Mouse (Mus musculus): ENCODE measurements around the gene Ccdc61.

The Ccdc61 gene

GRCm38 (mm10) chr7:18910241-18910831, at the start of gene Ccdc61:
Gene Ccdc61, minus strand, starts transcription at chr7:18910415.
- peak; percentile 95 to 97 for DNase-seq

DNA sequence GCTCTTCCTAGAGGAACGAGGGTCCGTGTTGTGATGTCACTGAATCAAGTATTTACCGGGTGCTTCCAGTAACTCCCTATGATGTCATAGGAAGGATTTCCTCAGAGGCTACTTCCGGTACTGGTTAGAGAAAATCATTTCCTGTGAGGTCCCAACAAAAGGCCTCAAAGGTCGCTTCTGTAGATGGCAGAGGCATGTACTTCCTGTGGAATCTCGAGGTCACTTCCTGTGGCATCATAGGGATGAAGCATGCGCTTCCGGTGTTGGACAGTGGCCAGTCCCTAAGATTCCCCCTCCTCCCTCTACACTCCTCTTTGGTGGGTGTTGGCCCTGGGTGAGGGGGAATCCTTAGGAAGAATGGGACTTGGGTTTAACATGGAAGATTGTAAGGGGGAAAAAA, 49.2 kb upstream of the Ccdc61 start:
- no peak for DNase-seq

DNA sequence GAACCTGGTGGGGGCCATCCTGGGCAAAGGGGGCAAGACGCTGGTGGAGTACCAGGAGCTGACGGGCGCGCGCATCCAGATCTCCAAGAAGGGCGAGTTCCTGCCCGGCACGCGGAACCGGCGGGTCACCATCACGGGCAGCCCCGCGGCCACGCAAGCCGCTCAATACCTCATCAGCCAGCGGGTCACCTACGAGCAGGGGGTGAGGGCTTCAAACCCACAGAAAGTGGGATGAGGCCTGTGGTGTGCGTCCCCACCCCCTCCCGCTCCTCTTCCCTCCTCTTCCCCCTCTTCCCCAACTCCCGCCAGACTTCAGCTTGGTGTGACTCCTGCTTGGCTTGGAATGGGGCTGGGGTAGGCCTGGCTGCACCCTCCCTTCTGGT, 48.2 kb upstream of the Ccdc61 start:
- no peak for DNase-seq

DNA sequence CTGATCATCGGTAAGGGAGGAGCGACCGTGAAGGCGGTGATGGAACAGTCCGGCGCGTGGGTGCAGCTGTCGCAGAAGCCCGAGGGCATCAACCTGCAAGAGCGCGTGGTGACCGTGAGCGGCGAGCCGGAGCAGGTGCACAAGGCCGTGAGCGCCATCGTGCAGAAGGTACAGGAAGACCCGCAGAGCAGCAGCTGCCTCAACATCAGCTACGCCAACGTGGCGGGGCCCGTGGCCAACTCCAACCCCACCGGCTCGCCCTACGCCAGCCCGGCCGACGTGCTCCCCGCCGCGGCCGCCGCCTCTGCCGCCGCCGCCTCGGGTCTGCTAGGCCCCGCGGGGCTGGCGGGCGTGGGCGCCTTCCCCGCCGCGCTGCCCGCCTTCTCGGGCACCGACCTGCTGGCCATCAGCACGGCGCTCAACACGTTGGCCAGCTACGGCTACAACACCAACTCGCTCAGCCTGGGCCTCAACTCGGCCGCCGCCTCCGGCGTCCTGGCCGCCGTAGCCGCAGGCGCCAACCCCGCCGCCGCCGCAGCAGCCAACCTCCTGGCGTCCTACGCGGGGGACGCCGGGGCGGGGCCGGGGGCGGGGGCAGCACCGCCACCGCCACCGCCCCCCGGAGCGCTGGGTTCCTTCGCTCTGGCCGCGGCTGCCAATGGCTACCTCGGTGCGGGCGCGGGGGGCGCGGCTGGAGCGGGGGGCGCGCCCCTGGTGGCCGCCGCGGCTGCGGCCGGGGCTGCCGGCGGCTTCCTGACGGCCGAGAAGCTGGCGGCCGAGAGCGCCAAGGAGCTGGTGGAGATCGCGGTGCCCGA, 47.6 kb upstream of the Ccdc61 start:
- peak; percentile 79 to 88 for DNase-seq

GRCm38 (mm10) chr7:18951397-18951796, 41.2 kb upstream of the Ccdc61 start:
- no peak for DNase-seq

GRCm38 (mm10) chr7:18950523-18951315, 40.5 kb upstream of the Ccdc61 start:
- DNase-seq = peak in 1 of 2 experiments; percentile 36

- DNase-seq = peak in 1 of 2 experiments; percentile 31
These were observed 39.7 kb upstream of the Ccdc61 start for GRCm38 (mm10) chr7:18949781-18950522.

- no peak for DNase-seq
These were observed 37.9 kb upstream of the Ccdc61 start for GRCm38 (mm10) chr7:18948151-18948550.

- DNase-seq = no peak
These were observed 32.6 kb upstream of the Ccdc61 start for GRCm38 (mm10) chr7:18942815-18943214.

DNA sequence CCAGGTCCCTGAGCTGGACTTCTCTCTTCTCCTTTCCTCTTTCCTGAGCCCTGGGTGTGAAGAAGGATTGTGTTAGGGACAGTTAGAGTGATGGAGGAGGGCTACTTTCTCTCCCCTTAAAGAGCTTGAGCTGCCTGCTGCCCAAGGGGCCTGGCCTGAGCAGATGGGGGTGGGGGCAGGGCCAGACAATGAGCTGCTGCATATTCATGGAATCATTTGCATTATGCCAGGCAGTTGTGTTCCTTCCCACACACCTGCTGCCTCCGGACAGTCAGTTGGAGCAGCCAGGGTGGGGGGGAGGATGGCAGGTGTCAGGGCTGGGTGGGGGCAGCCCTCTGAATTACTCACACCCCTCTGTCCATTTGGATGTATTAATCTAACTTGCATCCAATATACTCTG, 32.2 kb upstream of the Ccdc61 start:
- DNase-seq = peak in 1 of 2 experiments; percentile 51

- no peak for DNase-seq
These were observed 17.5 kb upstream of the Ccdc61 start for GRCm38 (mm10) chr7:18927759-18928158.

DNA sequence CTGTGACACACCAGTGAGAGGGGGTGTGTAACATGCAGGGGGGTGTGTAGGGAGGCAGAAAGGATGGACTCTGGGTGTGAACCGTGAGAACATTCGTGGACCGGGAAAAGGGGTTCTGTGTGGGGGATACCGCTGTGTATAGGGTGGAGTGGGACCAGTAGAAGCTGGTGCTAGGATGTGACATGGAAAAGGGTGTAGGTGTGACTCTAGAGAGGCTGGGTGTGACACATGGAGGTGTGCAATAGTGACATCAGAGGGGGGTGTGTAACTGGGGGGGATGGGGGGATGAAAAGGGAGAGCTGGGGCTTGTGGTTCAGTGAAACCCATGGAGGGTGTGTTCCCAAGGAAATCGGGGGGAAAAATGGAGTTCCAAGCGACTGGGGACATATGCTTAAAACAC, 16.7 kb upstream of the Ccdc61 start:
- DNase-seq = no peak

GRCm38 (mm10) chr7:18926041-18926790, 16.0 kb upstream of the Ccdc61 start:
- DNase-seq = peak; percentile 49 to 56

GRCm38 (mm10) chr7:18925162-18925938, 15.1 kb upstream of the Ccdc61 start, which contains the start of gene Nova2:
Gene Nova2, plus strand, starts transcription at chr7:18925888.
- DNase-seq = peak; percentile 95 to 99

DNA sequence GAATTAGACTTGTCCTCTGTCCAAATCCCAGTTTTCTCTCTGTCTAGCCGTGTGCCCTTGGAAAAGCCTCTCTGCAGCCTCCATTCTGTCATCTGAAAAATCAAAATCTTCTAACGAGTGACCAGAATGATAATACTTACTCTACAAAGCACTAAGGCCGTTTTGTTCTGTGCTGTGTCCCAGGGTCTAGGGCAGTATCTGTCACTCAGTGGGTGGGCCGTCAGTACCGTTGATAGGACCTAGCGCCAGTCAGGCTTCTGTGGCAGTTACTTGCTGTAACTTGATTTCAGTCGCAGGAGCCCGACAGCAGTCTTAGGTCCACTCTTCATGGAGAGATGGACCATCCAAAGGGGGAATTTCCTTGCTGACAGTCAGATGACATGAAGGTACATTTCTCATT, 14.1 kb upstream of the Ccdc61 start:
- DNase-seq = no peak

GRCm38 (mm10) chr7:18923711-18924191, 13.5 kb upstream of the Ccdc61 start:
- DNase-seq = peak in 1 of 2 experiments; percentile 33

DNA sequence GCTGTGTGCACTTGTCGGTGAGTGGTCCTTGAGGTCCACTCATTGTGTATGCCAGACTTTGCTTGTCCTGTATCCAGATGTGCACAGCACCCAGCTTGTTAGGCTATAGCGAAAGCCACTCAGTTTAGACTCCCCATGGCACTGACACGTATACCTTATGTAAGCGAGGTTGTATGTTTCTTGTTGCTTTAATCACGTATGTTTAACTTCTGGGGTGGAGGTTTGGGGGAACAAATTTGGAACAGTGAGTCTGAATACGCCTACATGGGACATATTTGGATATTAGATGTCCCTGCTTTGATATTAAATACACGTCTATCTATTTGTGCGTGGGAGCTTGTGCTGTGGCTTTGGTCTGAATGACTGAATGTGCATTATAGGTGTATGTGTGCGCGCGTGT, 13.1 kb upstream of the Ccdc61 start:
- no peak for DNase-seq

DNA sequence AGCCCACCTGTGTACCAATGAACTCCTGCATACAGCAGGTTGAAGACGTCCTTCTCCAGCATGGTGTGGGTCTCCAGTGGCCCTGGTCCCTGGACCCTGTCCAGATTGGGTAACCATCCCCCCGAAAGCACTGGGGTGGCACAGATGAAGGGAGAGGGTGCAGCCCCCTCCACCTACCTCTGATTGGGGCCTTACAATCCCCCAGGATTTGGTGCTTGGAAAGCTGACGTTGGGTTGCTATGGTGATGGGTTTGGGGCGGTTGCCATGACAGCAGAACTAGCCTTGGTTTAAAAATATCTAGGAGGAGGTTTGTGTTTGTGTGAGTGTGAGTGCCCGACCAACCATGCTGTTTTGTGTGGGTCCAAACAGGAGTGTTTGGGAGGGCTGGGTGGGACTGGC, 12.6 kb upstream of the Ccdc61 start:
- peak in 1 of 2 experiments; percentile 33 for DNase-seq

- DNase-seq = peak; percentile 76 to 84
These were observed 10.9 kb upstream of the Ccdc61 start for GRCm38 (mm10) chr7:18921069-18921468.

GRCm38 (mm10) chr7:18917931-18918330, 7.7 kb upstream of the Ccdc61 start:
- no peak for DNase-seq

DNA sequence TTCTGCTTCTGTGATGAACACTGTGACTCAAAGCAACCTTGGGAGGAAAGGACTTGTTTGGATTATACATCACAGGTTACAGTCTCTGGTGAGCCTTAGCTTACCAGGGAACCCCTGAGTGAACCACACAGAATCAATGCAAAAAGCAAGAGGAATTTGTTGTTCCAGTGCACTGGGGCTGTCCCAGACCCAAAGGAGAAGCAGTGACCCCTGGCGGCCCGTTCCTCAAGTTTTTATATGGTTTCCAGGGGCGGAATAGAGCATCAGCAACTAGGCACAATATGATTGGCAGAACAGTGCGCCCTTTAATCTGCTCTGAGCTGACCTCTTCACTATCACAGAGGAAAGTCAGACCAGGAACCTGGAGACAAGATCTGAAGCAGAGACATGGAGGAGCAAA, 6.0 kb upstream of the Ccdc61 start:
- no peak for DNase-seq
